Mouse (Mus musculus) heart, embryonic 16.5 days (tissue): ENCODE measurements around the gene Rps6kl1. TPM values are rescaled to one million over a fixed set of nuclear protein-coding genes. Genes with fewer than 3 reads are reported as not detected.
A peak's percentile ranks its signal among the peaks of the same experiment; 100 is the strongest.

Experiments
- ATAC-seq: fragments of 200-750 bp; cut with Nextera tagmentation; replicated peaks from 2 replicates; pipeline ENCODE4 v1.8.0; 2017; ENCODE audit warnings: moderate number of reproducible peaks; ENCODE audit not compliant: insufficient read depth, low FRiP score; ENCODE audit errors: extremely low read depth
- H3K27ac ChIP-seq: fragments of 300-500 bp; sonication (generic); 2 replicates; pipeline ENCODE4 v1.5.1; 2014; ENCODE audit warnings: mild to moderate bottlenecking, low read length, control low read depth, moderate library complexity
- H3K27me3 ChIP-seq: fragments of 300-500 bp; sonication (generic); 2 replicates; pipeline ENCODE4 v1.6.1; 2014; ENCODE audit warnings: low read length, mixed read lengths; ENCODE audit not compliant: control insufficient read depth, insufficient read depth
- H3K36me3 ChIP-seq: fragments of 300-500 bp; sonication (generic); 2 replicates; pipeline ENCODE4 v1.6.1; 2014; ENCODE audit not compliant: control insufficient read depth, insufficient read depth
- H3K4me1 ChIP-seq: fragments of 300-500 bp; sonication (generic); 2 replicates; pipeline ENCODE4 v1.6.1; 2014; ENCODE audit warnings: low read length, mixed read lengths; ENCODE audit not compliant: control insufficient read depth, insufficient read depth
- H3K4me2 ChIP-seq: fragments of 300-500 bp; sonication (generic); 2 replicates; pipeline ENCODE4 v1.6.1; 2014; ENCODE audit warnings: low read depth, mild to moderate bottlenecking, control low read depth, low read length
- H3K4me3 ChIP-seq: fragments of 300-500 bp; sonication (generic); 2 replicates; pipeline ENCODE4 v1.5.1; 2014; ENCODE audit warnings: mild to moderate bottlenecking, control low read depth, low read length
- H3K9ac ChIP-seq: fragments of 300-500 bp; sonication (generic); 2 replicates; pipeline ENCODE4 v1.6.1; 2014; ENCODE audit warnings: low read length, control low read depth
- H3K9me3 ChIP-seq: fragments of 300-500 bp; sonication (generic); replicated peaks from 2 replicates; pipeline ENCODE4 v1.6.1; 2016; ENCODE audit warnings: low read length; ENCODE audit not compliant: control insufficient read depth
- WGBS: fragments of 180-500 bp; shearing (Covaris S2); extraction: QIAGEN DNeasy Blood & Tissue Kit; methylation state at CpG from one replicate; pipeline ENCODE4 v1.1.7; 2014; 5-methylcytosine and 5-hydroxymethylcytosine counted together
- polyA plus RNA-seq: library from polyadenylated mRNA; unstranded; fragments of >200 nt; fragmentation: Nextera tagmentation; extraction: Ambion mirVana; gene quantifications from 2 replicates; pipeline ENCODE4 v1.2.1, GENCODE M21; 2015

Rps6kl1 gene
- polyA plus RNA-seq, 1 experiment from 2014 or later = 2.5 TPM

GRCm38 (mm10) chr12:85169117-85169858 lies 18.2 kb upstream of the Rps6kl1 start:
- peak overlapping the region; percentile 42; the same call in 1 of the 2 replicates for H3K9ac ChIP-seq
- ATAC-seq = peak; percentile 62
- no peak overlapping the region for H3K27ac ChIP-seq
- H3K4me3 ChIP-seq = no peak overlapping the region
- peak overlapping the region; percentile 52 for H3K4me2 ChIP-seq
- peaks cover 20% of the 10 kb centered on the region for H3K4me1 ChIP-seq
- WGBS = 28% methylated on average over 27 of the region's 27 CpGs
- H3K27me3 ChIP-seq = no peaks in the 10 kb centered on the region
- no peaks in the 10 kb centered on the region for H3K9me3 ChIP-seq
- H3K36me3 ChIP-seq = 0 out of 2 replicates have a peak, but pooled peaks cover 2% of the 10 kb centered on the region

- Histone ChIP-seq H3K9ac (no peak overlapping the region), H3K36me3 (0 out of 2 replicates have a peak, but pooled peaks cover 2% of the 10 kb centered on the region), H3K4me1 (peaks cover 18% of the 10 kb centered on the region), H3K4me2 (no peak overlapping the region), H3K27me3 (no peaks in the 10 kb centered on the region), H3K4me3 (no peak overlapping the region), H3K9me3 (no peaks in the 10 kb centered on the region), H3K27ac (no peak overlapping the region)
- no peak for ATAC-seq
- 79% methylated on average over 9 of the region's 9 CpGs for WGBS
Measured at GRCm38 (mm10) chr12:85166631-85167030, 15.6 kb upstream of the Rps6kl1 start.

GRCm38 (mm10) chr12:85164996-85165395 lies 13.9 kb upstream of the Rps6kl1 start:
- Histone ChIP-seq H3K36me3 (0 out of 2 replicates have a peak, but pooled peaks cover 2% of the 10 kb centered on the region), H3K27me3 (no peaks in the 10 kb centered on the region), H3K9me3 (no peaks in the 10 kb centered on the region), H3K4me3 (no peak overlapping the region), H3K27ac (no peak overlapping the region), H3K4me2 (no peak overlapping the region), H3K4me1 (peaks cover 8% of the 10 kb centered on the region), H3K9ac (no peak overlapping the region)
- 67% methylated on average over 5 of the region's 5 CpGs for WGBS
- ATAC-seq = no peak

- no peaks in the 10 kb centered on the region for H3K36me3 ChIP-seq
- no peaks in the 10 kb centered on the region for H3K27me3 ChIP-seq
- ATAC-seq = no peak
- H3K4me2 ChIP-seq = no peak overlapping the region
- H3K9ac ChIP-seq = no peak overlapping the region
- no peaks in the 10 kb centered on the region for H3K9me3 ChIP-seq
- no peak overlapping the region for H3K27ac ChIP-seq
- no peak overlapping the region for H3K4me3 ChIP-seq
- no peaks in the 10 kb centered on the region for H3K4me1 ChIP-seq
- 51% methylated on average over 5 of the region's 5 CpGs for WGBS
Measured at GRCm38 (mm10) chr12:85159592-85159991, 8.5 kb upstream of the Rps6kl1 start.

- Histone ChIP-seq H3K9me3 (peaks cover 3% of the 10 kb centered on the region; the same call in 1 of the 2 replicates), H3K4me3 (no peak overlapping the region), H3K9ac (no peak overlapping the region), H3K27ac (no peak overlapping the region), H3K27me3 (no peaks in the 10 kb centered on the region), H3K4me2 (no peak overlapping the region), H3K36me3 (no peaks in the 10 kb centered on the region), H3K4me1 (no peaks in the 10 kb centered on the region)
- ATAC-seq = no peak
- WGBS = 73% methylated on average over 8 of the region's 8 CpGs
Measured at GRCm38 (mm10) chr12:85158801-85159200, 7.7 kb upstream of the Rps6kl1 start.

GRCm38 (mm10) chr12:85157797-85158460 lies 6.9 kb upstream of the Rps6kl1 start:
- ATAC-seq = no peak
- Histone ChIP-seq H3K9ac (no peak overlapping the region), H3K27me3 (no peaks in the 10 kb centered on the region)

GRCm38 (mm10) chr12:85156324-85156723 lies 5.3 kb upstream of the Rps6kl1 start:
- H3K4me2 ChIP-seq = no peak overlapping the region
- H3K4me1 ChIP-seq = 0 out of 2 replicates have a peak, but pooled peaks cover 1% of the 10 kb centered on the region
- 0 out of 2 replicates have a peak, but pooled peaks have one; percentile 10 for ATAC-seq
- no peak overlapping the region for H3K4me3 ChIP-seq
- H3K36me3 ChIP-seq = no peaks in the 10 kb centered on the region
- 29% methylated on average over 6 of the region's 6 CpGs for WGBS
- H3K9ac ChIP-seq = no peak overlapping the region
- no peaks in the 10 kb centered on the region; the same call in 1 of the 2 replicates for H3K27me3 ChIP-seq
- H3K9me3 ChIP-seq = peaks cover 3% of the 10 kb centered on the region; the same call in 1 of the 2 replicates
- H3K27ac ChIP-seq = no peak overlapping the region

More at GRCm38 (mm10) chr12:85157797-85158460, 6.9 kb upstream of the Rps6kl1 start:
- H3K4me1 ChIP-seq = no peaks in the 10 kb centered on the region
- peaks cover 3% of the 10 kb centered on the region; the same call in 1 of the 2 replicates for H3K9me3 ChIP-seq
- no peak overlapping the region for H3K4me3 ChIP-seq
- no peaks in the 10 kb centered on the region for H3K36me3 ChIP-seq
- H3K27ac ChIP-seq = no peak overlapping the region
- H3K4me2 ChIP-seq = no peak overlapping the region
- 83% methylated on average over 14 of the region's 14 CpGs for WGBS

GRCm38 (mm10) chr12:85153011-85153410 lies 1.9 kb upstream of the Rps6kl1 start:
- no peaks in the 10 kb centered on the region; the same call in 1 of the 2 replicates for H3K27me3 ChIP-seq
- H3K36me3 ChIP-seq = no peaks in the 10 kb centered on the region
- H3K9ac ChIP-seq = no peak overlapping the region
- peaks cover 3% of the 10 kb centered on the region; the same call in 1 of the 2 replicates for H3K9me3 ChIP-seq
- WGBS = 73% methylated on average over 3 of the region's 3 CpGs
- H3K4me2 ChIP-seq = no peak overlapping the region
- ATAC-seq = no peak
- H3K4me1 ChIP-seq = peaks cover 10% of the 10 kb centered on the region
- no peak overlapping the region for H3K4me3 ChIP-seq
- no peak overlapping the region for H3K27ac ChIP-seq
